Mouse (Mus musculus) hindbrain, embryonic 15.5 days (tissue): Measurements from ENCODE around the gene Fhit. TPM values are rescaled to one million over a fixed set of nuclear protein-coding genes. Genes with fewer than 3 reads are reported as not detected.

Experiments used
- ATAC-seq: fragments of 200-750 bp; cut with Nextera tagmentation; 2 replicates; pipeline ENCODE4 v1.8.0; 2017; ENCODE audit warnings: low read depth, moderate number of reproducible peaks, moderate TSS enrichment; ENCODE audit not compliant: low FRiP score
- H3K27ac ChIP-seq: fragments of 300-500 bp; sonication (generic); replicated peaks from 2 replicates; pipeline ENCODE4 v1.5.1; 2015; ENCODE audit warnings: mild to moderate bottlenecking, inconsistent platforms
- H3K27me3 ChIP-seq: fragments of 300-500 bp; sonication (generic); 2 replicates; pipeline ENCODE4 v1.6.1; 2015; ENCODE audit warnings: control low read depth, inconsistent platforms
- H3K36me3 ChIP-seq: fragments of 300-500 bp; sonication (generic); 2 replicates; pipeline ENCODE4 v1.6.1; 2015; ENCODE audit warnings: control low read depth, inconsistent platforms
- H3K4me1 ChIP-seq: fragments of 300-500 bp; sonication (generic); replicated peaks from 2 replicates; pipeline ENCODE4 v1.6.1; 2015; ENCODE audit warnings: control low read depth, inconsistent platforms
- H3K4me2 ChIP-seq: fragments of 300-500 bp; sonication (generic); 2 replicates; pipeline ENCODE4 v1.6.1; 2015; ENCODE audit warnings: moderate library complexity, mild to moderate bottlenecking, inconsistent platforms
- H3K4me3 ChIP-seq: fragments of 300-500 bp; sonication (generic); 2 replicates; pipeline ENCODE4 v1.5.1; 2015; ENCODE audit warnings: mild to moderate bottlenecking, inconsistent platforms
- H3K9ac ChIP-seq: fragments of 300-500 bp; sonication (generic); 2 replicates; pipeline ENCODE4 v1.6.1; 2015; ENCODE audit warnings: inconsistent platforms
- H3K9me3 ChIP-seq: fragments of 300-500 bp; sonication (generic); 2 replicates; pipeline ENCODE4 v1.6.1; 2016; ENCODE audit warnings: control low read depth, inconsistent platforms
- WGBS: fragments of 180-500 bp; shearing (Covaris S2); methylation state at CpG from one replicate; pipeline ENCODE4 v1.1.7; 2015; 5-methylcytosine and 5-hydroxymethylcytosine counted together
- polyA plus RNA-seq: library from polyadenylated mRNA; unstranded; fragments of >200 nt; fragmentation: Nextera tagmentation; extraction: Ambion mirVana; gene quantifications from 2 replicates; pipeline ENCODE4 v1.2.1, GENCODE M21; 2015

Fhit gene
- polyA plus RNA-seq, 1 experiment from 2014 or later = 9.2 TPM

DNA sequence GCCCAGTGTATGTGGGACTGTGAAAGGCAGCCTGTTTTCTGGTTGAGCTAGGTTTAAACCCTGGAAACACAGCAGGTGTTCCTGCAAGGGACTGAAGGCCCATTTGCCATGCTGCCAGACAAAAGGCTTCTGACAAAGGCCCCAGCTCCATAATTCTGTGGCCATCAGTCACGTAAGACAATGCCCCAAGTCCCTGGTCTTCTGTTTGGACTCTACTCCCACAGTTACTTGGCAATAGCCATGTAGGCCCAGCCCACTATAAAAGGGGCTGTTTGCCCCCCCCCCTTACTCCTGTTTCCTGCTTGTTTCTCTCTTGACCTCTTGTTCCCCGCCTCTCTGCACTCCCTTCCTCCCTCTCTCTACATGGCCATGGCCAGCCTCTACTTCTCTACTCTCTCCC lies 502.5 kb downstream of the Fhit start:
- 28% methylated on average over 2 of the region's 2 CpGs for WGBS
- no peak; the same call in 1 of the 2 replicates for ATAC-seq
- H3K4me1 ChIP-seq = 0 out of 2 replicates have a peak, but pooled peaks cover 2% of the 10 kb centered on the region

DNA sequence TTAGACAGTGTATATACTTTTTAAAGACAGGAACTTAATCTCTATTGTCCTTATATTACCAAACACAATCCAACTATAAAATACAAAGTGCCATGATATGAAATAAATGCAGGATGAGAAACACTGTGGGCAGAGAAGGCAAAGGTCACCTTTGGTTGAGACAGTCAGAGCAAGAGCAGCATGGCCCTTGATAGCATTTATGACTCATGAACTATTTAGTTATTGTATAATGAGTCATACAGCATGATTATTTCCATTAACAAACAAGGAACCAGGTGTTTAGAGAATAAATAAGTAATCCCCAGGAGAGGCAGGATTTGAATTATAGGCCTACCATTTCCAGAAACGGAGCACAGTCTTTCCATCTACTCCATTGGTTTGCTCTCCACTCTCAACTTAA lies 503.6 kb downstream of the Fhit start:
- H3K9ac ChIP-seq = no peak overlapping the region
- no peak overlapping the region for H3K27ac ChIP-seq
- 0 out of 2 replicates have a peak, but pooled peaks cover 2% of the 10 kb centered on the region for H3K4me1 ChIP-seq
- H3K4me3 ChIP-seq = no peak overlapping the region
- H3K9me3 ChIP-seq = no peaks in the 10 kb centered on the region
- H3K36me3 ChIP-seq = no peaks in the 10 kb centered on the region
- no peaks in the 10 kb centered on the region for H3K27me3 ChIP-seq
- ATAC-seq = no peak
- 88% methylated on average over 1 of the region's 1 CpGs for WGBS
- no peak overlapping the region for H3K4me2 ChIP-seq

More for the DNA sequence above, 502.5 kb downstream of the Fhit start:
- Histone ChIP-seq H3K4me2 (no peak overlapping the region), H3K4me3 (no peak overlapping the region), H3K27me3 (no peaks in the 10 kb centered on the region), H3K9me3 (no peaks in the 10 kb centered on the region), H3K36me3 (no peaks in the 10 kb centered on the region), H3K9ac (no peak overlapping the region), H3K27ac (no peak overlapping the region)

DNA sequence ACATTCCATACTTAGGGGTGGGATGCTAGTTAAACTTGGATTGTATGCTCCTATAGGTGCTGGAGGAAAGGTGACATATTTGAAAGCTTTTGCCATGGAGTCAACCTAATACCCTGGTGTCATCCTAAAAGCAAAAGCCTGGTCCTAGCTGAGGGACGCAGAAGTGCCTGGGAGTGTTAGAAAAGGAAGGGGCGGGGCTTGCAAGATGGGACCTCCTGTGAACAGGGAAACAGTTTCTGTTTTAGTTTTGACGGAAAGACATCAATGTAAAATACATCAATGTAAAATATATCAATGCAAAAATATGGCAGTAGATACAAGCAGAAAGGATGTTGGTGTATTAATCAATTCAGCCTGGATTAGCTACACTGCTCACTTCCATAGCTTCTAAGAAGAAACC lies 504.5 kb downstream of the Fhit start:
- Histone ChIP-seq H3K9ac (no peak overlapping the region), H3K9me3 (no peaks in the 10 kb centered on the region), H3K4me3 (no peak overlapping the region), H3K4me2 (no peak overlapping the region), H3K4me1 (0 out of 2 replicates have a peak, but pooled peaks cover 2% of the 10 kb centered on the region), H3K36me3 (no peaks in the 10 kb centered on the region), H3K27me3 (no peaks in the 10 kb centered on the region), H3K27ac (no peak overlapping the region)
- 89% methylated on average over 3 of the region's 3 CpGs for WGBS
- ATAC-seq = no peak

DNA sequence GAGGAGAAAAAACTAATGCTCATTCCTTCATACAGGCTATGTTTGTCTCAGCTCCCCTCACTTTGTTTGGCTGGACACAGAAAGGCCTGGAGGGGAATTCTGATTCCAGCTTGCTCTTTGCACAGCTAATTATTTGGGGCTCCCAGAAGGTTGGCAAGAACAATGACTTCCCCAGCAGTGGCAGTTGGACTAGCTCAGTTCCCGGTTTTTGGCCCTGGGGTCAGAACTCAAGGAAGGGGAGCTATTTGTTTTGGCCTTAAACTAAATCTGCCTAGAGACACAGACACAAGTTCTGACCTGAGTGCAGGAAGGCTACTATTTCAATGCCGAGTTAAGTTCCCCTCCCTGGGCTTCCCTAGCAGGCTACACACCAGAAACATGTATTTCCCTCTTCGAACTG lies 506.0 kb downstream of the Fhit start:
- H3K27me3 ChIP-seq = no peaks in the 10 kb centered on the region
- H3K4me2 ChIP-seq = no peak overlapping the region
- WGBS = 46% methylated on average over 3 of the region's 3 CpGs
- 0 out of 2 replicates have a peak, but pooled peaks cover 2% of the 10 kb centered on the region for H3K4me1 ChIP-seq
- no peak overlapping the region for H3K9ac ChIP-seq
- H3K36me3 ChIP-seq = no peaks in the 10 kb centered on the region
- no peak for ATAC-seq
- H3K4me3 ChIP-seq = no peak overlapping the region
- H3K9me3 ChIP-seq = no peaks in the 10 kb centered on the region
- H3K27ac ChIP-seq = no peak overlapping the region

DNA sequence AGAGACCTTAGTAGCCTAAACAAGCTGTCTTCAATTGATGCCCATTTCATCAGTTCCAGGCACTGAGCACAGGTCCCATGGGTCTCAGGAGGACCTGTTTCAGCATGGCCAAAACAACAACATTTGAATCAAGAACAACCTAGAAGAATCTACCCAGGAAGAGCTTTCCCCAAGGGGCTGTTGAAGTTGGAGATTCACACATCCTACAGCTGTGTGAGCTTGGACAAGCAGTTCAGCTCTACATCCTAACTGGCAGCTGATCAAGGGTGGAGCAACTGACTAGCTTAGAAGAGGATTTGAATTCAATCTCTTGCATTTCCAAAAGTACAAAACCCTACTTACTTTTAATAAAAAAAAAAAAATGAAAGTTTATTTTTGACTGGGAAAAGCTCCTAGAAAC lies 514.0 kb downstream of the Fhit start:
- H3K9me3 ChIP-seq = no peaks in the 10 kb centered on the region
- no peaks in the 10 kb centered on the region for H3K4me1 ChIP-seq
- no peak overlapping the region for H3K9ac ChIP-seq
- no peak overlapping the region for H3K27ac ChIP-seq
- H3K27me3 ChIP-seq = no peaks in the 10 kb centered on the region
- no peak for ATAC-seq
- H3K4me3 ChIP-seq = no peak overlapping the region
- H3K36me3 ChIP-seq = no peaks in the 10 kb centered on the region
- no peak overlapping the region for H3K4me2 ChIP-seq

DNA sequence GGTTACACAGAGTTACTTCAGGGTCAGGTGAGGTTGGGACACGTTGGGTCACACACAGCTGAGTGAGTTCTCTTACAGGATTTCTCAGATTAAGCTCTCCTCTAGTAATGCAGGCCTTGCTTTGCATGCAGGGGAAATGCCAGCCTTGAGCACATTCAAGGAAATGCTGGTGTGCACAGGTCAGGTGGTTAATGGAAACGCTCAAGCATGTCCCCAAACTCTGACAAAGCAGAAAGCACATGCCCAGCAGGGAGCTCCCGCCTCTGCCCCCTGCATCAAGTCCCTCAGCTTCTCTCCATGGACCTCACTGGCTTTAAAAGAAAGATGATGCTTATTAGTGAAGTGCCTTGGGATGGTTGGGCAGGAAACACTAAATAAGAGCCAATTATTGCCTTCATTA lies 530.1 kb downstream of the Fhit start:
- no peaks in the 10 kb centered on the region for H3K36me3 ChIP-seq
- no peaks in the 10 kb centered on the region for H3K4me1 ChIP-seq
- ATAC-seq = no peak
- no peak overlapping the region for H3K4me3 ChIP-seq
- no peaks in the 10 kb centered on the region for H3K27me3 ChIP-seq
- no peak overlapping the region for H3K27ac ChIP-seq
- no peak overlapping the region for H3K4me2 ChIP-seq
- no peak overlapping the region for H3K9ac ChIP-seq
- WGBS = 44% methylated on average over 3 of the region's 3 CpGs
- H3K9me3 ChIP-seq = no peaks in the 10 kb centered on the region

DNA sequence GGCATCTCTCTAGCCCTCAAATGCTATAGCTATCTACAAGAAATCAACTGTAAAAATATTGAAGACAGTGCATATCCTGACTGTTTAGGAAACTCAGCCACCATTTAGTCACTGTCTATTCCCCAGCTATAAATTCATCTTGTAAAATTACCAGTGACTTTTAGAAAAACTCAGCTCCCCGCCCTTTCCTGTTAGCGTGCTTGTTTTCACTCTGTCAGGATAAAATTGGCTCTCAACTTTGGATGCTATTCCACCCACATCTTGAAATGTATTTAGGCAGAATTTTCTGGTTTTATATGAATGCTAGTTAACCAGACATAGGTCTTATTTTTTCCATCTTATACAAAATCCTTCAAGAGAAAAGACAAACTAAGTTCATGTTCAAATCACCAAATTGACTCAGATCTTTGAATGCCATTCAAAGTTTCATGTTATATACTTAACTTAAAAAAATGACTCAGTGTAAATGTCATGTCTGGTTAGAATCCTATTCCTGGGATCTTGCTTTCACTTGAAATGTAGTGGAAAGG lies 530.9 kb downstream of the Fhit start:
- Histone ChIP-seq H3K27ac (no peak overlapping the region), H3K27me3 (no peaks in the 10 kb centered on the region), H3K36me3 (no peaks in the 10 kb centered on the region), H3K9ac (no peak overlapping the region), H3K4me3 (no peak overlapping the region), H3K4me2 (no peak overlapping the region), H3K9me3 (no peaks in the 10 kb centered on the region), H3K4me1 (no peaks in the 10 kb centered on the region)
- ATAC-seq = no peak
- WGBS = 97% methylated on average over 2 of the region's 2 CpGs

DNA sequence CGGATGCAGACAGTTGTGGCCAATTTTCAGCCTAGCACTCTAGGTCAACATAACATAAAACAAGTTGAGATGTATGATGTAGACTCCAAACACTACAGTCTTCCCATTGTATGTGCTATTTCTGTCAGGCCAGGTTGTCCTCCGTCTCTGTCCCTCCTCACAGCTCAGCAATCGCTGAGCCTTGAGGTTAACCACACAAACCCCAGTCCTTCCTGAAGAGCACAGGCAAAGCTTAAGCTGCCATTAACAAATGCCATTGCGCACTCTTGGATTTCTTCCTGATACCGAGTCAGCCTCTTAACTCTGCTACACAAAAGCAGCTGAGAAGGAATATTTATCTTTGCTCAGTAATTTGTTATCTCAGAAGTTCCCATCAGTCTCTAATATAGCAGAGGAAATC lies 568.4 kb downstream of the Fhit start:
- H3K9me3 ChIP-seq = no peaks in the 10 kb centered on the region
- no peaks in the 10 kb centered on the region for H3K4me1 ChIP-seq
- no peak overlapping the region for H3K4me3 ChIP-seq
- no peak overlapping the region for H3K4me2 ChIP-seq
- no peak for ATAC-seq
- H3K36me3 ChIP-seq = no peaks in the 10 kb centered on the region
- WGBS = 89% methylated on average over 5 of the region's 5 CpGs
- H3K27ac ChIP-seq = no peak overlapping the region
- H3K9ac ChIP-seq = no peak overlapping the region
- no peaks in the 10 kb centered on the region for H3K27me3 ChIP-seq

DNA sequence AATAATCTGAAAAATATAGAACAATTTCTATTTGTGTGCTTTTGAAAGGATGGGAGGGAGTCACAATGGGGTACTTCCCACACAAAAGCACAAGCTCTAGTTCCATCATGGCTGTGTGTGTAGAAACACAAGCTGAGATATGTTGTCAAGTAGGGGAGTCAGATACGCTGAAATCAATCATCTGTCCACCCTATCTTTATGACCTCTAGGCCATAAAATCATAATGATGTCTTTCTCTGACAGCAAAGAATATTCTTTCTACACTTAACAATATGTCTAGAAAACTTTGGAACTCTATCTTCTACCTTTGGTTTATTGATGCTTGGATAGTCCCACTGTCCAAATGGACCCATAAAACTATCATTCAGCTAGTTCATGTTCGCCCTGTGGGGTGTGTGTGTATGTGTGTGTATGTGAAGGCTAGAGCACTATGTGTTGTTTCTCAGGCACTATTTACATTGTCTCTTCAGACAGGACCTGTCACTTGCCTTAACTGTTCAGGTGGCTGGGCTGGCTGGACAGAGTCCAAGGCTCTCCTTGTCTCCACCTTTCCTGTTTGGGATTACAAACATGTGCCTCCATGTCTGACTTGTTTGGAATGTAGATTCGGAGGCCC lies 592.8 kb downstream of the Fhit start:
- 89% methylated on average over 3 of the region's 3 CpGs for WGBS
- Histone ChIP-seq H3K36me3 (no peaks in the 10 kb centered on the region), H3K9me3 (no peaks in the 10 kb centered on the region), H3K9ac (no peak overlapping the region), H3K4me2 (no peak overlapping the region), H3K27me3 (no peaks in the 10 kb centered on the region), H3K27ac (no peak overlapping the region), H3K4me3 (no peak overlapping the region), H3K4me1 (no peaks in the 10 kb centered on the region)
- no peak for ATAC-seq

DNA sequence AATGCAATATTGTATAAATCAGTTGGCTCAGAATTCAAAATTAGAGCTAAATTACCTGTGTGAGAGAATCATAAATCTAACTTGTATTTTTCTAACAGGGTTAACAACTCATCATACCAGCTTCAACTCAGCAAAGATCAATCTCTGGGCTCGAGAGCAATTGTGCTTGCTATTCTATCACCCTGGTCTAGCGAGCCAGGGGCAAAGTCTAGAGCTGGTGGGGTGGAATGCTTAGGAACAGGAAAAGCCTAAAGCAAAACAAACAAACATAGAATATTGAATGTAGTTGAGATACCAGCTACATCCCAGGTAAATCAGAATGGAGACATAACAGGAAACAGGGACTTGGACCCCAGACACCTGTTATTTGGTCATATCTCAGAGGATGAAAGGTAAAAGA lies 594.1 kb downstream of the Fhit start:
- Histone ChIP-seq H3K9ac (no peak overlapping the region), H3K4me3 (no peak overlapping the region), H3K4me2 (no peak overlapping the region), H3K36me3 (no peaks in the 10 kb centered on the region), H3K9me3 (no peaks in the 10 kb centered on the region), H3K27me3 (no peaks in the 10 kb centered on the region), H3K4me1 (no peaks in the 10 kb centered on the region), H3K27ac (no peak overlapping the region)
- ATAC-seq = no peak
- 79% methylated on average over 2 of the region's 2 CpGs for WGBS

DNA sequence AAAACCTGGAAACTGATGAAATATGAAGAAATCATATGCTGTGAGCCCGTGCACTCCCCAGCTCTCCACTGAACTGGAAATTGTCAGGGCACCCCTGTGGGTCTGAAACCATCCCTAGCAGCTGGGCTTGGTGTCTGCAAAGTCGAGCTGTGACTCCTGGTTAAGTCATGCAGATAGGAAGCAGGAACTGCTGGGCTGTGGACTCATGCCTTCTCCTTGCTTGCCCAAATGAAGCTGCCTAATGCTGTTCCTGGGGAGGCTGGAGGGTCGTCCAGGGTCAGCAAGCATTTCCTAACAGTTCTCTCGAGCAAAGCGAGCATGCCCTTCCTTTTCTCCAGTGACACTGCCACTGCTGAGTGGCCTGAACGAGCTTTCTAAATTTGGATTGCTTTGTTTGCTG lies 607.1 kb downstream of the Fhit start:
- Histone ChIP-seq H3K27me3 (no peaks in the 10 kb centered on the region), H3K9me3 (no peaks in the 10 kb centered on the region), H3K9ac (no peak overlapping the region), H3K27ac (no peak overlapping the region), H3K4me1 (no peaks in the 10 kb centered on the region), H3K4me3 (no peak overlapping the region), H3K4me2 (no peak overlapping the region), H3K36me3 (no peaks in the 10 kb centered on the region)
- ATAC-seq = no peak
- 19% methylated on average over 6 of the region's 6 CpGs for WGBS

DNA sequence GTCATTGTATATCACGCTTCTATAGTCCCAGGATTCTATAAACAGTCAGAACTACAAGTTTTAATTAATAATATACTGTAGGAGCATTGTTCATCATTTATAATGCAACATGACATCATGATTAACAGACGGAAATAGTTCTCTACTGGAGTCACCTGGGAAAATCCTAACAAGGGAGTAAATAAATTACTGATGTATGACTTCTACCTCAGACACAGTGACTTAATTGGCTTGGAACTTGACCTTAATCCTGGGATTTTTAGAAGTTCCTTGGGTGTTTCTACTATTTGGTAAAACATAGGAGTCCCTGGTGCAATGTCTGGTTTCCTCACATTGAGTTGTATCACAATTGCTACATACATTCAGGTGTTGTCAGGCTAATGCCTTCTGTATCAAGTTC lies 613.2 kb downstream of the Fhit start:
- WGBS = 83% methylated on average over 2 of the region's 2 CpGs
- no peak overlapping the region for H3K9ac ChIP-seq
- ATAC-seq = no peak
- no peaks in the 10 kb centered on the region for H3K36me3 ChIP-seq
- no peak overlapping the region for H3K4me3 ChIP-seq
- no peak overlapping the region for H3K4me2 ChIP-seq
- no peak overlapping the region for H3K27ac ChIP-seq
- H3K27me3 ChIP-seq = no peaks in the 10 kb centered on the region
- H3K9me3 ChIP-seq = no peaks in the 10 kb centered on the region
- no peaks in the 10 kb centered on the region for H3K4me1 ChIP-seq

DNA sequence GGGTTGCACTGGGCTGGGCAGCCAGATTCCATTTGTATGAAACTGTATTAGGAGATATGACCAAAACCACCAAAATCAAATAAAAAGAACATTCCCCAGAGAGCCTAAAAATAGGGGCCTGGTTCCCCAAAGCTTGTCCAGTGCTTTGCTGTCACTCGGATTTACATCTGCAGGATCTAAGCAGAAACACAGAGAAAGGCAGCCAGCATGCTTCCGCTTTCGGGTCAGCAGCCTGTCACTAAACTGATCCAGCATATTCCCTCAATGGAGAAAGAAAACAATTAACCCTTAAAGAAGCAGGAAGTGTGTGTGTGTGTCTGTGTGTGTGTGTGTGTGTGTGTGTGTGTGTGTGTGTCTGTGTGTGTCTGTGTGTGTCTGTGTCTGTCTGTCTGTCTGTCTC lies 615.9 kb downstream of the Fhit start:
- Histone ChIP-seq H3K4me3 (no peak overlapping the region), H3K4me1 (no peaks in the 10 kb centered on the region), H3K27ac (no peak overlapping the region), H3K4me2 (no peak overlapping the region), H3K27me3 (no peaks in the 10 kb centered on the region), H3K9me3 (no peaks in the 10 kb centered on the region), H3K36me3 (no peaks in the 10 kb centered on the region), H3K9ac (no peak overlapping the region)
- ATAC-seq = no peak
- 49% methylated on average over 3 of the region's 3 CpGs for WGBS
